Mouse (Mus musculus): ENCODE results near the gene Cbr1. TPM values are rescaled to one million over a fixed set of nuclear protein-coding genes. Genes with fewer than 3 reads are reported as not detected.
"Not testable (repeated sequence)": the region's sequence is repeated elsewhere in the genome, so short reads cannot be mapped to it uniquely, and the experiment has no call there.

Gene Cbr1
- polyA plus RNA-seq, 1 experiment from 2014 or later, result 60.9 TPM

DNA sequence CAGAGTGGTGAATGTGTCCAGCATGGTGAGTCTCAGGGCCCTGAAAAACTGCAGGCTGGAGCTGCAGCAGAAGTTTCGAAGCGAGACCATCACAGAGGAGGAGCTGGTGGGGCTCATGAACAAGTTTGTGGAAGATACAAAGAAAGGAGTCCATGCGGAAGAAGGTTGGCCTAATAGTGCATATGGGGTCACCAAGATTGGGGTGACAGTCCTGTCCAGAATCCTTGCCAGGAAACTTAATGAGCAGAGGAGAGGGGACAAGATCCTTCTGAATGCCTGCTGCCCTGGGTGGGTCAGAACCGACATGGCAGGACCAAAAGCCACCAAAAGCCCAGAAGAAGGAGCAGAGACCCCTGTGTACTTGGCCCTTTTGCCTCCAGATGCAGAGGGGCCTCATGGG lies 4.1 kb downstream of the Cbr1 start:
- Histone ChIP-seq H3K36me3 (ENCODE audit: control insufficient read depth, insufficient read depth, low read length) (peaks cover 11% of the 10 kb centered on the region), H3K4me3 (ENCODE audit: control insufficient read depth in 1 of 2, insufficient read depth in 1 of 2, low read depth in 1 of 2, low read length in 2 of 2) (no peak overlapping the region), H3K4me1 (ENCODE audit: control insufficient read depth in 2 of 2, insufficient read depth in 2 of 2, low read length in 2 of 2) (peaks cover 1 to 2% of the 10 kb centered on the region in 2 experiments; a peak in 3 of 4 replicates), H3K9me3 (ENCODE audit: control insufficient read depth, low read length) (no peaks in the 10 kb centered on the region), H3K4me2 (ENCODE audit: low read length) (no peak overlapping the region), H3K27ac (replicated peaks in 1 of 2; ENCODE audit: control insufficient read depth in 1 of 2, insufficient read depth in 1 of 2, low read depth in 2 of 2, low read length in 2 of 2) (no peak overlapping the region), H3K27me3 (ENCODE audit: control insufficient read depth, insufficient read depth, low read length) (no peaks in the 10 kb centered on the region), H3K9ac (ENCODE audit: low read length) (no peak overlapping the region)
- WGBS, result 95% methylated on average over 4 of the region's 4 CpGs
- ATAC-seq (ENCODE audit: insufficient number of reproducible peaks, insufficient read depth, low FRiP score, low read depth), result no peak

DNA sequence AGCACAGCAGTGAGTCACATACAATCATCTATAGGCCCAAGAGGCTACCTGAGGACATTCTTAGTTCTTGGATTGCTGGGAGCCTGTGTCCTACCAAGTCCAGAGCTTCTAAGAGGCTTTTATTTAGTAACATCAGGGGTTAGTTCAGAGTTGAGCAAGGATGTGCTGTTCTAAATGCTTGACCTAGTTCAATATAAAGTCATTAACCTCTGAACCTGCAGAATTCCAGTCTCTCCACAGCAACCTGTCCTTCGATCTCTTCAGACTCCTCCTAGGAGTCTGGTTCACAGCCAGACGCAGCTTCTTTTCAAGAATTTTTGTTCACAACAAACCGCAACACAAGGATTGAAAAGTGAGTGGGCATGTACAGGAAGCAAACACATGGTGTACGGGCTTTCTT lies 5.3 kb downstream of the Cbr1 start:
- H3K4me3 ChIP-seq (ENCODE audit: control insufficient read depth in 1 of 2, insufficient read depth in 1 of 2, low read depth in 1 of 2, low read length in 2 of 2), result no peak overlapping the region
- H3K36me3 ChIP-seq (ENCODE audit: control insufficient read depth, insufficient read depth, low read length), result peaks cover 11% of the 10 kb centered on the region
- no peak for ATAC-seq (ENCODE audit: insufficient number of reproducible peaks, insufficient read depth, low FRiP score, low read depth)
- WGBS, result 95% methylated on average over 4 of the region's 4 CpGs
- no peaks in the 10 kb centered on the region for H3K9me3 ChIP-seq (ENCODE audit: control insufficient read depth, low read length)
- H3K4me2 ChIP-seq (ENCODE audit: low read length), result no peak overlapping the region
- no peak overlapping the region for H3K9ac ChIP-seq (ENCODE audit: low read length)
- H3K27me3 ChIP-seq (ENCODE audit: control insufficient read depth, insufficient read depth, low read length), result no peaks in the 10 kb centered on the region
- H3K27ac ChIP-seq (replicated peaks in 1 of 2; ENCODE audit: control insufficient read depth in 1 of 2, insufficient read depth in 1 of 2, low read depth in 2 of 2, low read length in 2 of 2), result no peak overlapping the region
- 0 out of 4 replicates have a peak, but pooled peaks cover 0 to 2% of the 10 kb centered on the region in 2 experiments for H3K4me1 ChIP-seq (ENCODE audit: control insufficient read depth in 2 of 2, insufficient read depth in 2 of 2, low read length in 2 of 2)

- no peak overlapping the region for H3K9ac ChIP-seq (ENCODE audit: low read length)
- H3K4me2 ChIP-seq (ENCODE audit: low read length), result no peak overlapping the region
- 25% methylated on average over 5 of the region's 5 CpGs for WGBS
Observed at GRCm38 (mm10) chr16:93615118-93615870, 9.6 kb downstream of the Cbr1 start.

GRCm38 (mm10) chr16:93623759-93624158 lies 18.1 kb downstream of the Cbr1 start:
- not testable (repeated sequence) for H3K9ac ChIP-seq (ENCODE audit: low read length); H3K36me3 ChIP-seq (ENCODE audit: control insufficient read depth, insufficient read depth, low read length); H3K4me2 ChIP-seq (ENCODE audit: low read length); H3K27me3 ChIP-seq (ENCODE audit: control insufficient read depth, insufficient read depth, low read length); H3K9me3 ChIP-seq (ENCODE audit: control insufficient read depth, low read length); H3K27ac ChIP-seq (replicated peaks in 1 of 2; ENCODE audit: control insufficient read depth in 1 of 2, insufficient read depth in 1 of 2, low read depth in 2 of 2, low read length in 2 of 2); H3K4me1 ChIP-seq (ENCODE audit: control insufficient read depth in 2 of 2, insufficient read depth in 2 of 2, low read length in 2 of 2); ATAC-seq (ENCODE audit: insufficient number of reproducible peaks, insufficient read depth, low FRiP score, low read depth); H3K4me3 ChIP-seq (ENCODE audit: control insufficient read depth in 1 of 2, insufficient read depth in 1 of 2, low read depth in 1 of 2, low read length in 2 of 2)
- WGBS, result 74% methylated on average over 4 of the region's 4 CpGs

More at GRCm38 (mm10) chr16:93615118-93615870, 9.6 kb downstream of the Cbr1 start:
- no peak overlapping the region for H3K27ac ChIP-seq (replicated peaks in 1 of 2; ENCODE audit: control insufficient read depth in 1 of 2, insufficient read depth in 1 of 2, low read depth in 2 of 2, low read length in 2 of 2)
- no peaks in the 10 kb centered on the region for H3K27me3 ChIP-seq (ENCODE audit: control insufficient read depth, insufficient read depth, low read length)
- peaks cover 8% of the 10 kb centered on the region for H3K36me3 ChIP-seq (ENCODE audit: control insufficient read depth, insufficient read depth, low read length)
- no peak overlapping the region for H3K4me3 ChIP-seq (ENCODE audit: control insufficient read depth in 1 of 2, insufficient read depth in 1 of 2, low read depth in 1 of 2, low read length in 2 of 2)
- no peaks in the 10 kb centered on the region for H3K9me3 ChIP-seq (ENCODE audit: control insufficient read depth, low read length)
- no peak for ATAC-seq (ENCODE audit: insufficient number of reproducible peaks, insufficient read depth, low FRiP score, low read depth)
- H3K4me1 ChIP-seq (ENCODE audit: control insufficient read depth in 2 of 2, insufficient read depth in 2 of 2, low read length in 2 of 2), result no peaks in the 10 kb centered on the region

DNA sequence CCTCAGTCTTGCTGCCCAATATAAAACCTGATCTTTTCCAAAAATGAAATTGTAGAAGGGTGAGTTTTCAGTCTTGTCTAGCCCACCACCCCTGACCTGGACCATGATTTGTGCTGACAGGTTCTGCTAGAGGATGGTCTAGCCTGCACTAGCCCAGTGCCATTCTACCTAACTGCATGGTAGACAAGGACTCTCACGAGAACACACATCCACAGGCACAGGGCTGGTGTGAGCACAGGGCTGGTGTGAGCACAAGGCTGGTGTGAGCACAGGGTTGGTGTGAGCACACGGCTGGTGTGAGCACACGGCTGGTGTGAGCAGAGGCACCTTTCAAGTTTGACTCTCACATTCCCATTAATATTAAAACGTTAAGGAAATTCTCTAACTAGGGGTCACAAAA lies 19.0 kb downstream of the Cbr1 start:
- Histone ChIP-seq H3K9ac (ENCODE audit: low read length) (no peak overlapping the region), H3K36me3 (ENCODE audit: control insufficient read depth, insufficient read depth, low read length) (no peaks in the 10 kb centered on the region), H3K4me1 (ENCODE audit: control insufficient read depth in 2 of 2, insufficient read depth in 2 of 2, low read length in 2 of 2) (no peaks in the 10 kb centered on the region), H3K4me2 (ENCODE audit: low read length) (no peak overlapping the region), H3K27ac (replicated peaks in 1 of 2; ENCODE audit: control insufficient read depth in 1 of 2, insufficient read depth in 1 of 2, low read depth in 2 of 2, low read length in 2 of 2) (no peak overlapping the region), H3K4me3 (ENCODE audit: control insufficient read depth in 1 of 2, insufficient read depth in 1 of 2, low read depth in 1 of 2, low read length in 2 of 2) (no peak overlapping the region), H3K27me3 (ENCODE audit: control insufficient read depth, insufficient read depth, low read length) (no peaks in the 10 kb centered on the region), H3K9me3 (ENCODE audit: control insufficient read depth, low read length) (no peaks in the 10 kb centered on the region)
- 77% methylated on average over 4 of the region's 4 CpGs for WGBS
- ATAC-seq (ENCODE audit: insufficient number of reproducible peaks, insufficient read depth, low FRiP score, low read depth), result no peak

GRCm38 (mm10) chr16:93626745-93627144 lies 21.1 kb downstream of the Cbr1 start:
- no peaks in the 10 kb centered on the region for H3K4me1 ChIP-seq (ENCODE audit: control insufficient read depth in 2 of 2, insufficient read depth in 2 of 2, low read length in 2 of 2)
- no peak for ATAC-seq (ENCODE audit: insufficient number of reproducible peaks, insufficient read depth, low FRiP score, low read depth)
- WGBS, result 6% methylated on average over 1 of the region's 1 CpGs
- no peak overlapping the region for H3K4me2 ChIP-seq (ENCODE audit: low read length)
- H3K9me3 ChIP-seq (ENCODE audit: control insufficient read depth, low read length), result no peaks in the 10 kb centered on the region
- no peak overlapping the region for H3K9ac ChIP-seq (ENCODE audit: low read length)
- no peaks in the 10 kb centered on the region for H3K36me3 ChIP-seq (ENCODE audit: control insufficient read depth, insufficient read depth, low read length)
- no peak overlapping the region for H3K27ac ChIP-seq (replicated peaks in 1 of 2; ENCODE audit: control insufficient read depth in 1 of 2, insufficient read depth in 1 of 2, low read depth in 2 of 2, low read length in 2 of 2)
- H3K4me3 ChIP-seq (ENCODE audit: control insufficient read depth in 1 of 2, insufficient read depth in 1 of 2, low read depth in 1 of 2, low read length in 2 of 2), result no peak overlapping the region
- H3K27me3 ChIP-seq (ENCODE audit: control insufficient read depth, insufficient read depth, low read length), result no peaks in the 10 kb centered on the region

GRCm38 (mm10) chr16:93627761-93628400 lies 22.2 kb downstream of the Cbr1 start, which contains the start of gene Gm5678:
TSS of gene Gm5678 (plus strand) at chr16:93628097.
- H3K9ac ChIP-seq (ENCODE audit: low read length), result no peak within 1 kb of the TSS
- no peak for ATAC-seq (ENCODE audit: insufficient number of reproducible peaks, insufficient read depth, low FRiP score, low read depth)
- no peak within 1 kb of the TSS for H3K4me3 ChIP-seq (ENCODE audit: control insufficient read depth in 1 of 2, insufficient read depth in 1 of 2, low read depth in 1 of 2, low read length in 2 of 2)
- no peaks in the 10 kb centered on the region for H3K27me3 ChIP-seq (ENCODE audit: control insufficient read depth, insufficient read depth, low read length)
- H3K4me2 ChIP-seq (ENCODE audit: low read length), result no peak within 1 kb of the TSS
- no peaks in the 10 kb centered on the region for H3K9me3 ChIP-seq (ENCODE audit: control insufficient read depth, low read length)
- H3K36me3 ChIP-seq (ENCODE audit: control insufficient read depth, insufficient read depth, low read length), result no peaks in the 10 kb centered on the region
- no peaks in the 10 kb centered on the region for H3K4me1 ChIP-seq (ENCODE audit: control insufficient read depth in 2 of 2, insufficient read depth in 2 of 2, low read length in 2 of 2)
- no peak within 1 kb of the TSS for H3K27ac ChIP-seq (replicated peaks in 1 of 2; ENCODE audit: control insufficient read depth in 1 of 2, insufficient read depth in 1 of 2, low read depth in 2 of 2, low read length in 2 of 2)
- WGBS, result 78% methylated on average over 23 of the region's 23 CpGs

All from heart, embryonic 14.5 days (tissue).